ENCODE assay signal across 8 mouse cellular contexts in the genomic region with DNA sequence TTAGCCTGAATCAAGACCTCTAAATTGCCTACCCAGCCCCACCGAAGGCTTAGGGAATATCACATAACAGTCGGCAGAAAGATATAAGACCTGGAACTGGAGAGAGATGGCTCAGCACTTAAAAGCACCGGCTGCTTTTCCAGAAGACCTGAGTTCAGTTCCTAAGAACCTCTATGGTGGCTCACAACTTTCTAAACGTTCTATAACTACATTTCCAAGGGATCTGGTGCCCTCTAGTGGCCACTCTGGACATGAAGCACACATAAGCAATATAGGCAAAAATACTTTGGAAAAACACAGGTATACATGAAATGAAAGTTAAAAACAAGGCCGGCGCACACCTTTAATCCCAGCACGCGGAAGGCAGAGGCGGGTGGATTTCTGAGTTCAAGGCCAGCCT. TPM values are rescaled to one million over a fixed set of nuclear protein-coding genes. Genes with fewer than 3 reads are reported as not detected.
DNase-seq lines count a peak whose midpoint lies in the region; ATAC-seq lines count a peak whose summit lies in the region.

No protein-coding gene starts in this region.

- H3K9me3 ChIP-seq in intestine, embryonic 16.5 days (ENCODE audit: control insufficient read depth, low read length), result 0 out of 2 replicates have a peak, but pooled peaks cover 3% of the 10 kb centered on the region

- no peaks in the 10 kb centered on the region for H3K36me3 ChIP-seq in intestine, embryonic 16.5 days (ENCODE audit: control insufficient read depth, insufficient read depth, low read length)

- no peaks in the 10 kb centered on the region for H3K27me3 ChIP-seq in intestine, embryonic 16.5 days (replicated peaks; ENCODE audit: control insufficient read depth, insufficient read depth, low read length)

- DNase-seq in 3134 (ENCODE audit: extremely low read depth, insufficient read length, low spot score), result peak; percentile 55
- peak; percentile 50 for DNase-seq in adrenal gland, adult 2 months
- DNase-seq in embryo, embryonic 11.5 days (ENCODE audit: low read depth, low spot score), result peak; percentile 77
- peak; percentile 38 to 56 for DNase-seq in gastrocnemius, postnatal 36 days
- DNase-seq in left cerebral cortex, postnatal 25 days (ENCODE audit: low spot score in 2 of 2), result peak; percentile 68 to 81
- DNase-seq in mesoderm, embryonic 11.5 days (ENCODE audit: low read depth, low spot score), result peak; percentile 88
- DNase-seq in spleen, adult 12 weeks (ENCODE audit: low spot score), result peak; percentile 51

- no peak overlapping the region for H3K27ac ChIP-seq in intestine, embryonic 16.5 days (ENCODE audit: low read length)

- H3K4me2 ChIP-seq in intestine, embryonic 16.5 days (ENCODE audit: low read depth, low read length), result peak overlapping the region; percentile 32

- no peak overlapping the region for H3K9ac ChIP-seq in intestine, embryonic 16.5 days (ENCODE audit: low read depth, low read length)

- intact Hi-C loops in gastrocnemius, postnatal 36 days (cut with DNase I), result loop anchor here (5.0 kb wide), 2 partner anchors 130 to 220 kb away; no protein-coding TSS in a partner anchor
- intact Hi-C loops in left cerebral cortex, postnatal 25 days (cut with DNase I), result loop anchor here (2.0 kb wide), 1 partner anchor 218 kb away; no protein-coding TSS in a partner anchor

- H3K4me3 ChIP-seq in intestine, embryonic 16.5 days (ENCODE audit: low read length), result peak overlapping the region; percentile 23

- WGBS in intestine, embryonic 16.5 days, result 10% methylated on average over 9 of the region's 9 CpGs

- H3K4me1 ChIP-seq in intestine, embryonic 16.5 days (ENCODE audit: control insufficient read depth, insufficient read depth, low read length), result no peaks in the 10 kb centered on the region

- ATAC-seq in intestine, embryonic 16.5 days, result peak; percentile 56

RNA-seq across cellular contexts. Expression of gene Spink2, which starts 5.9 kb away (rescaled TPM):
- under 1 TPM in 1 of 2 experiments, not detected in 1; 0.52 TPM for total RNA-seq in adrenal gland, adult 2 months (2021)
- polyA plus RNA-seq in adrenal gland, adult 2 months (2012; rRNA removed), result 0.20 TPM in 1 of 2 replicates, not detected in the other
- not detected for total RNA-seq in gastrocnemius, postnatal 36 days (2021)
- polyA plus RNA-seq in intestine, embryonic 16.5 days (2015; fragmentation: Nextera tagmentation; extraction: Ambion mirVana), result 1.2 and 1.5 TPM in 2 replicates
- total RNA-seq in left cerebral cortex, postnatal 25 days (2021), result not detected

RNA-seq across cellular contexts. Expression of gene Rest, which starts 48.1 kb away (rescaled TPM):
- 10 to 100 TPM; 18.9 to 19.6 TPM for total RNA-seq in adrenal gland, adult 2 months (2021)
- 6.9 and 7.8 TPM in 2 replicates for polyA plus RNA-seq in adrenal gland, adult 2 months (2012; rRNA removed)
- 1 to 10 TPM; 7.1 to 8.4 TPM for total RNA-seq in gastrocnemius, postnatal 36 days (2021)
- polyA plus RNA-seq in intestine, embryonic 16.5 days (2015; fragmentation: Nextera tagmentation; extraction: Ambion mirVana), result 20.1 and 21.5 TPM in 2 replicates
- total RNA-seq in left cerebral cortex, postnatal 25 days (2021), result 1 to 10 TPM; 3.6 to 3.9 TPM
